Mouse (Mus musculus) heart, embryonic 16.5 days (tissue): ENCODE measurements at regions not wholly inside any gene's neighbourhood (a gene's known extent, or its start where the extent isn't known, plus 50 kb on each side); places are given as distances from the start of the nearest gene placed in this dataset.

Experiments
- ATAC-seq: fragments of 200-750 bp; cut with Nextera tagmentation; replicated peaks from 2 replicates; pipeline ENCODE4 v1.8.0; 2017; ENCODE audit warnings: moderate number of reproducible peaks; ENCODE audit not compliant: insufficient read depth, low FRiP score; ENCODE audit errors: extremely low read depth
- H3K27ac ChIP-seq: fragments of 300-500 bp; sonication (generic); 2 replicates; pipeline ENCODE4 v1.5.1; 2014; ENCODE audit warnings: mild to moderate bottlenecking, low read length, control low read depth, moderate library complexity
- H3K27me3 ChIP-seq: fragments of 300-500 bp; sonication (generic); 2 replicates; pipeline ENCODE4 v1.6.1; 2014; ENCODE audit warnings: low read length, mixed read lengths; ENCODE audit not compliant: control insufficient read depth, insufficient read depth
- H3K36me3 ChIP-seq: fragments of 300-500 bp; sonication (generic); 2 replicates; pipeline ENCODE4 v1.6.1; 2014; ENCODE audit not compliant: control insufficient read depth, insufficient read depth
- H3K4me1 ChIP-seq: fragments of 300-500 bp; sonication (generic); 2 replicates; pipeline ENCODE4 v1.6.1; 2014; ENCODE audit warnings: low read length, mixed read lengths; ENCODE audit not compliant: control insufficient read depth, insufficient read depth
- H3K4me2 ChIP-seq: fragments of 300-500 bp; sonication (generic); 2 replicates; pipeline ENCODE4 v1.6.1; 2014; ENCODE audit warnings: low read depth, mild to moderate bottlenecking, control low read depth, low read length
- H3K4me3 ChIP-seq: fragments of 300-500 bp; sonication (generic); 2 replicates; pipeline ENCODE4 v1.5.1; 2014; ENCODE audit warnings: mild to moderate bottlenecking, control low read depth, low read length
- H3K9ac ChIP-seq: fragments of 300-500 bp; sonication (generic); 2 replicates; pipeline ENCODE4 v1.6.1; 2014; ENCODE audit warnings: low read length, control low read depth
- H3K9me3 ChIP-seq: fragments of 300-500 bp; sonication (generic); replicated peaks from 2 replicates; pipeline ENCODE4 v1.6.1; 2016; ENCODE audit warnings: low read length; ENCODE audit not compliant: control insufficient read depth
- WGBS: fragments of 180-500 bp; shearing (Covaris S2); extraction: QIAGEN DNeasy Blood & Tissue Kit; methylation state at CpG from one replicate; pipeline ENCODE4 v1.1.7; 2014; 5-methylcytosine and 5-hydroxymethylcytosine counted together

- no peak overlapping the region for H3K27ac ChIP-seq
- WGBS, result 91% methylated on average over 1 of the region's 1 CpGs
These were observed 185.2 kb downstream of the Dad1 start for GRCm38 (mm10) chr14:54068684-54069083.

GRCm38 (mm10) chr14:54065466-54065865 lies 188.4 kb downstream of the Dad1 start:
- WGBS, result 80% methylated on average over 4 of the region's 4 CpGs
- H3K9me3 ChIP-seq, result no peaks in the 10 kb centered on the region
- ATAC-seq, result no peak
- H3K4me3 ChIP-seq, result no peak overlapping the region
- no peaks in the 10 kb centered on the region for H3K36me3 ChIP-seq
- H3K27ac ChIP-seq, result no peak overlapping the region
- H3K9ac ChIP-seq, result no peak overlapping the region
- H3K4me1 ChIP-seq, result peaks cover 13% of the 10 kb centered on the region
- peaks cover 2% of the 10 kb centered on the region; the same call in 1 of the 2 replicates for H3K27me3 ChIP-seq
- H3K4me2 ChIP-seq, result no peak overlapping the region

More at GRCm38 (mm10) chr14:54068684-54069083, 185.2 kb downstream of the Dad1 start:
- no peak for ATAC-seq
- no peak overlapping the region for H3K9ac ChIP-seq
- no peaks in the 10 kb centered on the region for H3K27me3 ChIP-seq
- no peaks in the 10 kb centered on the region for H3K9me3 ChIP-seq
- no peak overlapping the region for H3K4me3 ChIP-seq
- H3K36me3 ChIP-seq, result no peaks in the 10 kb centered on the region
- H3K4me2 ChIP-seq, result no peak overlapping the region
- peaks cover 15% of the 10 kb centered on the region for H3K4me1 ChIP-seq

DNA sequence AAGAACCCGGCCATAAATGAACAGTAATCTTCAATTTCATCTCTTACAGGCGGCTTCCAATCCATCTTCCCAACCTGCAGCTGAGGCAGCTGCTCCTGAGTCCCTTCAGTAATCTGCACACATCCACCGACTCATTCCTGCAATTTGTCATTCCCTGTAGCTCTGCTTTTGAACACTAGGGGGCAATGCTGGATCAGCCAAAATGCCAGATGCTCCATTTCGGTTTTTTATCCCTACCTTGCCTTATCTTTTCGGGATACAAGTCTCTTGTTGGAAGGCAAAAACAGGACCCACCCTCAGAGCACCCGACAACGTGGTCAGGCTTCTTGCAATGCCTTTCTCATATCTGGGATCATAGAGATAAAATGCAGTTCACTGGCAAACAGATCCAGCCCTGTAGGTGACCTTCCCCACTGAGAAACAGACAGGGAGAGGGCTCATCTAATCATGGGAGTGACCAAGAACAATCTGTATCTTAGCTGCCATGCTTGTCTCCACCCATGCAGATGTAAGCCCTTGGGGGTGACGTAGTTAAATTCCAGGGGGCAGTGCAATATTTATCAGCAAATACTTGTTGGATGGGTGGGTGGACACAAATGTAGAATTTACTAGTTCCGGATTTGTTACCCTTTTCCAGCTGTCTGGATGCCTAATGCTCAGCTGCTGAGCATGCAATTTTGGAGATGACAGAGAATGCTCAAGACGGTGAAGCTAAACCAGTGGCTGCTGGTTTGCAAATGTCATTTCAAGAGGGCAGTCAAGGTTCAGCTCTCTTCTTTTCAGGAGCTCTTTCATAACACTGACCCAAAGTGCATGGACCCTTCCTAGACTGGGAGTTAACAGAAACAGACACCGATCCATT lies 189.1 kb downstream of the Dad1 start:
- Histone ChIP-seq H3K4me1 (peaks cover 13% of the 10 kb centered on the region), H3K9ac (no peak overlapping the region), H3K4me3 (no peak overlapping the region), H3K27ac (no peak overlapping the region), H3K9me3 (no peaks in the 10 kb centered on the region), H3K27me3 (peaks cover 2% of the 10 kb centered on the region; the same call in 1 of the 2 replicates), H3K36me3 (no peaks in the 10 kb centered on the region), H3K4me2 (peak overlapping the region; percentile 38)
- 23% methylated on average over 11 of the region's 11 CpGs for WGBS
- no peak for ATAC-seq

DNA sequence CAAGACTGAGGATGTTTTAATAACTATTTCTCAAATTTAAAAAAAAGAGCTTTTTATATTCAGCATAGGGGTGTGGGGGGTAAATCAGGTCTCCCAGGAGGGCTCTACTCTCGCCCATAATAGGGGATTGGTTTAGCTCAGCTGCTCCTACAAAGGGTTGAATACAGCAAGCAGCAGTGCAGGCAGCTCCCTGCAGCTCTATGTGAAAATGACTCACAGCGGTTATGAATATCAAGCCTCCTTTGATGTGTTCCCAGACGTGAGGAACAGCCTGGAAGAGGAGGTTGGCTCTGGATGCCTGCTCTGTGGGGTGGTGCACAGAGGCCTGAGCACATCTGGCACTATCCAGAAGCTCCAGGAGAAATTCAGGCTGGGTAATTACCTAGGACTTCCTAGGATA lies 192.3 kb downstream of the Dad1 start:
- no peaks in the 10 kb centered on the region for H3K36me3 ChIP-seq
- H3K4me1 ChIP-seq, result peaks cover 9% of the 10 kb centered on the region; the same call in 1 of the 2 replicates
- no peak overlapping the region for H3K4me3 ChIP-seq
- H3K9me3 ChIP-seq, result no peaks in the 10 kb centered on the region
- H3K4me2 ChIP-seq, result no peak overlapping the region
- no peak for ATAC-seq
- H3K27me3 ChIP-seq, result peaks cover 2% of the 10 kb centered on the region; the same call in 1 of the 2 replicates
- H3K9ac ChIP-seq, result no peak overlapping the region
- H3K27ac ChIP-seq, result no peak overlapping the region
- WGBS, result 47% methylated on average over 3 of the region's 3 CpGs

GRCm38 (mm10) chr14:54059776-54060175 lies 194.1 kb downstream of the Dad1 start:
- WGBS, result 10% methylated on average over 4 of the region's 4 CpGs
- H3K27me3 ChIP-seq, result peaks cover 2% of the 10 kb centered on the region; the same call in 1 of the 2 replicates
- H3K4me1 ChIP-seq, result peaks cover 8% of the 10 kb centered on the region; the same call in 1 of the 2 replicates
- no peak overlapping the region for H3K27ac ChIP-seq
- H3K9me3 ChIP-seq, result no peaks in the 10 kb centered on the region
- no peak overlapping the region for H3K4me3 ChIP-seq
- no peaks in the 10 kb centered on the region for H3K36me3 ChIP-seq
- H3K4me2 ChIP-seq, result no peak overlapping the region
- no peak; the same call in 1 of the 2 replicates for ATAC-seq
- no peak overlapping the region for H3K9ac ChIP-seq

DNA sequence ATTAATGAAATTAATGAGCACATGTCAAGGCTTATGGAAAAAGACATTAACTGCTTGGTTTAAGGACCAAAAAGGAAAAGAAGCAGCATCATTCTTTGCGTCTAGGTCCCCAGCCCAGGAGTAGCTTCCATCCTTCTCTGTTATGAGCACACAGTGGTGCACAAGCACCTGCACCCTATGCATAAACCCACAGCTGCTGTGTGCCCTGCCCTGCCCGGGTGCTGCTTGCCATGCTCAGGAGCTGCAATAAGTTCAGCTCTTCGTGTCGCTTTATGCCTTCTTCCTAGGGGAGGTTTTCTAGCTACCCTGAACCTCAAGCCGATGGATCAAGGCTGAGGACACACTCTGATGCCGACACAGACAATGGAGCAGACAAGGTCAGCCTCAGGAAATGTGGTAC lies 194.8 kb downstream of the Dad1 start:
- H3K4me2 ChIP-seq, result no peak overlapping the region
- ATAC-seq, result no peak
- no peak overlapping the region for H3K27ac ChIP-seq
- no peak overlapping the region for H3K4me3 ChIP-seq
- 0 out of 2 replicates have a peak, but pooled peaks cover 4% of the 10 kb centered on the region for H3K4me1 ChIP-seq
- no peaks in the 10 kb centered on the region for H3K36me3 ChIP-seq
- WGBS, result 73% methylated on average over 6 of the region's 6 CpGs
- H3K9ac ChIP-seq, result no peak overlapping the region
- H3K9me3 ChIP-seq, result no peaks in the 10 kb centered on the region
- peaks cover 2% of the 10 kb centered on the region; the same call in 1 of the 2 replicates for H3K27me3 ChIP-seq

GRCm38 (mm10) chr14:54056691-54057090 lies 197.2 kb downstream of the Dad1 start:
- Histone ChIP-seq H3K9me3 (no peaks in the 10 kb centered on the region), H3K9ac (no peak overlapping the region), H3K27me3 (no peaks in the 10 kb centered on the region), H3K4me3 (no peak overlapping the region), H3K4me1 (no peaks in the 10 kb centered on the region), H3K4me2 (no peak overlapping the region), H3K36me3 (no peaks in the 10 kb centered on the region), H3K27ac (no peak overlapping the region)
- WGBS, result 69% methylated on average over 7 of the region's 7 CpGs
- no peak for ATAC-seq

- no peak overlapping the region for H3K27ac ChIP-seq
- H3K4me2 ChIP-seq, result no peak overlapping the region
- H3K36me3 ChIP-seq, result no peaks in the 10 kb centered on the region
- no peak overlapping the region for H3K4me3 ChIP-seq
- H3K27me3 ChIP-seq, result no peaks in the 10 kb centered on the region
- H3K9me3 ChIP-seq, result no peaks in the 10 kb centered on the region
- WGBS, result 78% methylated on average over 6 of the region's 6 CpGs
- no peak overlapping the region for H3K9ac ChIP-seq
- no peaks in the 10 kb centered on the region for H3K4me1 ChIP-seq
- no peak for ATAC-seq
These were observed 198.5 kb downstream of the Dad1 start for GRCm38 (mm10) chr14:54055390-54055789.

DNA sequence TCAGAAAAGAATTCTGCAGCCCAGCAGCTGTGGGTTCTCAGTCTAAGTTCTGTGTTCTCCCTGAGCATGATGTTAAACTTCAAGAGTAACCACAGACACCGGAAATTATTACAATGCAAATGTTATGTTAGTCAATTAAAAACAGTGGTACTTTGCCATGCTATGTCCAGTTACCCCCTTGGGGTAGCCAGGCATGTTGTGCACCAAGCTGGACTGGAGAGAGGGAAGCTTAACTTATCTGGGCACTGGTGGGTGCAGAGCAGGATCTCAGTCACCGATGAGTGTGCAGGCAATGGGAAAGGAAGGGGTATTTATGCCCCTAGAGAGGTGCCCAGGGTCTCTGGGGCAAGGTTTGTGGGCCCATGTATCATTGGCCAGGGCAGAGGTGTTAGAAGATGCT lies 211.6 kb downstream of the Dad1 start:
- Histone ChIP-seq H3K9ac (no peak overlapping the region), H3K4me1 (no peaks in the 10 kb centered on the region), H3K4me3 (no peak overlapping the region), H3K4me2 (no peak overlapping the region), H3K27me3 (no peaks in the 10 kb centered on the region), H3K9me3 (no peaks in the 10 kb centered on the region), H3K27ac (no peak overlapping the region), H3K36me3 (no peaks in the 10 kb centered on the region)
- WGBS, result 86% methylated on average over 2 of the region's 2 CpGs
- ATAC-seq, result no peak
